Mouse (Mus musculus): ENCODE measurements at regions not wholly inside any gene's neighbourhood (a gene's known extent, or its start where the extent isn't known, plus 50 kb on each side); places are given as distances from the start of the nearest gene placed in this dataset.

DNA sequence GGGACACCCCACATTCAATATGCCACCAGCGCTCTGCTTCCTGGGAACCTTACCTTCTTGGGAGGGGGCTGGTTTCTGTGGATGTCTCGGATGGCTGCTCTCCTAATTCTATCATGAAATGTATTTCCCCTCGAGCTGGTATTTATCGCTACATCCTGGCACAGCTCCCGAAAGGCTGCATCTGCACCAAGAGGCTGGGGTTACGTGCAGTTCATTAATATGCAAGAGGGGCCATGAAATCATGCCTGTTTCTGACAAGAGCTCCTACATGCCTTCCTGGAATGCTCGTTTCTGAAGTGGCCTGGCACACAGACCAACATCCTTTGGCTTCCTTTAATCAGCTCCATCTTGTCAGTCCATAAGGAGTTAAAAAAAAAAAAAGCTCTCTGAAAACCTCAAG, 96.2 kb upstream of the Smarca2 start:
- TF ChIP-seq CTCF (IDR thresholded peaks at IDR 0.05; ENCODE audit: borderline replicate concordance, control insufficient read depth, extremely low read depth, insufficient read depth, low read length, poor library complexity): no peak
- TF ChIP-seq POLR2A (IDR thresholded peaks at IDR 0.05; ENCODE audit: control insufficient read depth, extremely low read depth, insufficient read depth, low read length, poor library complexity): no peak

All from thymus, adult 2 months (tissue).